Mouse (Mus musculus) sigmoid colon, adult 10 weeks (tissue): ENCODE measurements around the gene Tmigd3. TPM values are rescaled to one million over a fixed set of nuclear protein-coding genes. Genes with fewer than 3 reads are reported as not detected.

Source experiments
- polyA plus RNA-seq: library from polyadenylated mRNA; stranded (reverse); fragments of 350-450 nt; fragmentation: Illumina TruSeq; extraction: RNeasy Lipid Tissue Mini Kit (QIAGEN cat#74804); gene quantifications from one replicate; pipeline ENCODE4 v1.2.3, GENCODE M21; 2014; ENCODE audit warnings: low read depth, low replicate concordance

Gene Tmigd3
- polyA plus RNA-seq: 0.79 TPM

DNA sequence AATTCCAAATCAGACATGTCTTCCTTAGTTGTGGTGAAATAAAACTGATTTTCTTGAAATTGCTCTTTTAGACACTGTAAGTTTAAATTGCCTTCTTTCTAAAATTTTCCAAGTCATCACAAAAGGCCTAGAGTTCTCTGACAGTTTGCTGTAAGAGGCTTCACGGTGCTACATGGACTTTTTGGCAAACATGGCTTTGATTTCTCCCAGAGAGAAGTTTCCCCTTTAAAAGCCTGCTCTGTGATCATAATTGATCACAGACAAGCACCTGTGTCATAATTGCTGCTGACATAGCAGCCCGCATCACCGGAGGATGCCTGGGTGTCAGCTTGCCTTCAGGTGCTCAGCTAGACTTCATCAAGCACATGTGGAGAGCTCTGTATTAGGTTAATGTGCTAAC is at the start of gene Tmigd3, which contains the start of gene Adora3:
Gene Tmigd3 (plus strand): TSS at position 346 of the 400 bp plus-strand sequence.
Gene Adora3 (plus strand): TSS at position 301 of the 400 bp plus-strand sequence.

DNA sequence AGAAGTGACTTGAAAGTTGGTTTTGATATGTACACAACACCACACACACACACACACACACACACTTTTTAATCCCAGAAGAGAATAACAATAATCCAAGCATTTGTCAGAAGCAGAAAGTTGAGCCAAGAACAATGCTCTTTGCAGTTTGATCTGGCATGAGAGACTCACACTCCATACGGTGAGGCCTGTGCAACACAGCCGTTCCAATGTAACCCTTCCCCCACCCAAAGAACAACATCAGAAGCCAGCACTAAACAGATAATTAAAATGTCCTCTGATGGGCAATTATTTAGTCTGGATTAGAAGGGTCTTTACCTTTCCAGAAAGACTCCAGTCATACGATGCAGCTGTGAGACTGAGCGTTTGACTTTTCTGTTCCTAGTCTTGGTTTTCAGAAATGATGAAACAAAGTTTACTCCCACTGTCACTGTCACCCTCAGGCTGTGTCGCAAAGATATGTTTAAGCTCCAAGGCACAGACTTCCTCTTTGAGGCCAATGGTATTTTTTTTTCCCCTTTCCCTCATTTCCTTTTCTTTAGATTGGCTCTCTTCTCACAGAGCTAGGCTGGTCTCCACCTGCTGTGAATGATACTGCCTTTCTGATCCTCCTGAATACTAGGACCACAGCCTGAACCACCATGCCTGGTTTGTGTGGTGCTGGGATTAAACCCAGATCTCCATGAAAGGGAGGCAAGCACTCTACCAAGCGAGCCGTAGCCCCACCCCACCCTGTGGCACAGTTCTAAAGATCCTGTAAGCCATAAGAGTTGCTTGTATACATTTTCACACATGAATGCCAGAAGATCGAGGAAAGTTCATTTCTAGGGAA is 61.8 kb downstream of the Tmigd3 start, which contains the start of gene I830077J02Rik:
Gene I830077J02Rik (minus strand): TSS at position 425 of the 832 bp plus-strand sequence.

DNA sequence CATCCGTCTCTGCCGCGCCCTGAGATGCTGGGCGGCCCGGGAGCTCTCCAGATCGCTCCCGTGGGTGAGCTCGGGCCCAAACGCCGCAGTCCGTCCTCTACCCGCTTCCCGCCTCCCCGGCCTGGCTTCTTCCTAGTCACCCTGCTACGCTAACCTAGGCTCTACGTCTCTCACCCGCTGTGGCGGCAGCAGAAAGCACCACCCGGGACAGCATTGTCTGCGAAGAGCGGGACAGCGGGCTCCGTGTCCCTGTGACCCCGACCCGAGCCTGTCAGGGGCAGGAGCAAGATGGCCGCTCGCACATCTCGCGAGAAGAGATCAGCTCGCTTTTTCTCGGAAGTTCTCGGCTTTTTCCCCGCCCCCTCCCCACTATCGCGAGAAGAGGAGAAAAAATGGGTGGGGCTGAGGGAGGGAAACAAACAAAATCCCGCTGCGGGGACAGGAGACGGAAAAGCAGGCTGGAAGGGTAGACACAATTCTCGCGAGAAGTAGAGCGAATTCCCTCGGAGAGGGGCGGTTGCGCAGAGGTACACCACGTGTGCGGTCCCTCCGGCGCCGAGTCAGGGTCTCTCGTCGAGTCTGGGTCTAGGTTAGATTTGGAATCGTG is 88.4 kb downstream of the Tmigd3 start, which contains the start of gene Wdr77:
Gene Wdr77 (plus strand): TSS at position 396 of the 607 bp plus-strand sequence.

DNA sequence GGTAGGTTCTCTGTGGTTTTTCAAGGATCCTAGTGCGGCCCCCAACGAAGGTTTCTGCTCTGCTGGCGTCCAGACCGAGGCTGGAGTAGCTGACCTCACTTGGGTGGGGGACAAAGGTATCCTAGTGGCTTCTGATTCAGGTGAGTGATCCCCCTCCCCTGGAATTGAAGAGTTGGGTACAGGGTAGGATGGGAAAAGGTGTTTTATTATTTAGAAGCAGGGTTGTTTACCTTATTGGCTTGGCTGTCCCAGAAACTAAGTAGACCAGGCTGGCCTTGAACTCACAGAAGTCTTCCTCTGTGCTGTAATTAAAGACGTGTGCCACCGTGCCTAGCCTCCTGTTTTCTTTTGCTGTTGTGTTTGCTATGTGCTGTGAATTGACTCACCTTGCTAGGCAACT is 89.3 kb downstream of the Tmigd3 start, which contains the start of gene Atp5f1:
Gene Atp5f1 (minus strand): TSS at position 101 of the 400 bp plus-strand sequence.

DNA sequence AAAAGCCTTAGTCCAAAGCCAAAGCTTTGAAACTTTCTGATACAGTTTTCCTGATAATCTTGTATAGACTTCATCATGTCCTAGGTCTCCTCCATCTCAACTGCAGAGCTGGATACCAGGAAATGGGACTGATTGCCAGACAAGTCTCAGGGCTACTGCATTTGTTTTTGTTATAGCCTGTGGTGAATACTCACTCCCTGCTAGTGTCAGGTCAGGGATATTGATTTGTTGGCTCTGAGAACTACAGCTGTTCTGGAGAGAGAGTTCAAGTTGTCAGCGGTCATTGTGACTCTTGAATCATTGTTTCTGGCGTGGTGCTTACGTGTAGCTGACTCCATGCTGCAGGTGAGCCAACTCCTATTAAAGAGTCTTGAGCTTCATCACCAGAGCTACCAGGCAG is 102.7 kb downstream of the Tmigd3 start, which contains the start of gene Ovgp1:
Gene Ovgp1 (plus strand): TSS at position 301 of the 400 bp plus-strand sequence.

Other genes with a start within 250 kb of the Tmigd3 start
- gene Ddx20, start 183.3 kb upstream of the Tmigd3 start, polyA plus RNA-seq: 25.7 TPM
- gene Inka2, start 166.3 kb upstream of the Tmigd3 start, polyA plus RNA-seq: 2.1 TPM
- 678 TPM for gene Rap1a, start 69.6 kb upstream of the Tmigd3 start, polyA plus RNA-seq
- 1.1 TPM for gene Adora3, start within 50 bp of the Tmigd3 start, polyA plus RNA-seq
- gene I830077J02Rik, start 61.8 kb downstream of the Tmigd3 start, polyA plus RNA-seq: 1.7 TPM
- 38.5 TPM for gene Wdr77, start 88.5 kb downstream of the Tmigd3 start, polyA plus RNA-seq
- 1,241 TPM for gene Atp5f1, start 89.2 kb downstream of the Tmigd3 start, polyA plus RNA-seq
- 4.0 TPM for gene Ovgp1, start 102.8 kb downstream of the Tmigd3 start, polyA plus RNA-seq
- gene Pifo, start 143.7 kb downstream of the Tmigd3 start, polyA plus RNA-seq: not detected
- 0.76 TPM for gene Chil5, start 161.9 kb downstream of the Tmigd3 start, polyA plus RNA-seq
- not detected for gene Chia1, start 242.3 kb downstream of the Tmigd3 start, polyA plus RNA-seq